Mouse (Mus musculus) brain, adult 10 weeks (tissue): ENCODE data around the gene Timm23. TPM values are rescaled to one million over a fixed set of nuclear protein-coding genes. Genes with fewer than 3 reads are reported as not detected.

Experiments
- polyA plus RNA-seq: library from polyadenylated mRNA; stranded (reverse); fragments of 350-450 nt; fragmentation: Illumina TruSeq; extraction: RNeasy Lipid Tissue Mini Kit (QIAGEN cat#74804); gene quantifications from one replicate; pipeline ENCODE4 v1.2.3, GENCODE M21; 2015; ENCODE audit warnings: low read depth, low replicate concordance

Gene Timm23
- 179 TPM for polyA plus RNA-seq

DNA sequence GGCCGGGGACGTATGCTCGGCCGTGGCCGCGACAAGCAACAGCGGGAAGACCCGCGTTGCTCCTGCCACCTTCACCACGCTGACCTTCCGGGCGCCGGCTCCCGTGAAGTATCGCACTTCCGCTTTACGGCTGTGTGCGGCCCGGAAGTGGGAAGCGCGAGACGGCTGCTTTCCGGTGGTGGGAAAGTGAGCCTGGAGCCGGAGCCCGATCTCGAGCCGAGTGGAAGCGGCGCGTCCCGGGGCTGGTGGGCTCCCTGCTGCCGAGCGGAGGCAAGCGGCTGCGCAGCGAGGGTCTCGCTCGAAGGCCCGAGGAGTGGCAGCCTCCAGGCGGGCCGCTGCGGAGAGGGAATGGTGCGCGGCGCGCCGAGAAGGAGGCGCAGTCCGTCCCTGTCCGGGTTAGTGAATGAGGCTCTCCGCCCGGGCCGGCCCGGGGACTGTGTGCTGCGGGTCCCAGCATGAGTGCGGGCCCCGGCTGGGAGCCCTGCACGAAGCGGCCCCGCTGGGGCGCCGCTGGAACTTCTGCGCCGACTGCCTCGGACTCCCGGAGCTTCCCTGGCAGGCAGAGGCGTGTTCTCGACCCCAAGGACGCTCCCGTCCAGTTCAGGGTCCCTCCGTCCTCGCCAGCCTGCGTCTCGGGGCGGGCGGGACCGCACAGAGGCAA lies at the start of gene Timm23, which contains the start of gene Parg:
TSS of gene Timm23 (minus strand) at position 108 of the 661 bp plus-strand sequence.
TSS of gene Parg (plus strand) at position 159 of the 661 bp plus-strand sequence.

DNA sequence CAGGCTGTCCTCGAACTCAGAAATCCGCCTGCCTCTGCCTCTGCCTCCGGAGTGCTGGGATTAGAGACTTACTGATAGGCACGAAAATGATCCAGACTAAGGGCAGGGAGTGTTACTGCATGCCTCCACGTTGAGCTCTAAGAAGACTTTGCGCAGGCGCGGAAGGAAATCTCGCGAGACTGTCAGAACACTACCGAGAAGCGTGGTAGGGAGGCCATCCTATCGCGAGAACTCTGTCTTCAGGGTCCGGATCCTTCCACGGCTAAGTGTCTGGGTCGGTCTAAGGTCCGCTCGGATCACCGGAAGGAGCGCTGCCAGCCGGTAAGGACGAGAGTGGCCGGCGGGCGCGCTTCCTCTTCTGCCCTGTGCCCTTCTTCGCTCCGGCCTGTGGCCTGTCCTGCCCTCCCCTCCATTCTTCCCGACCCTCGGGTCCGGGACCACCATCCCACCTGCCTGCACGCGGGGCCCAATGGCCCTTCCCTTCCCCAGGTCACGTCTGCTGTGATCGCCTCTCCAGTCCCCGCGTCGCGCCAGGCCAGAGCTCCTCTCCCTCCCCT lies 41.9 kb downstream of the Timm23 start, which contains the start of gene Ncoa4:
TSS of gene Ncoa4 (plus strand) at position 176 of the 557 bp plus-strand sequence.

DNA sequence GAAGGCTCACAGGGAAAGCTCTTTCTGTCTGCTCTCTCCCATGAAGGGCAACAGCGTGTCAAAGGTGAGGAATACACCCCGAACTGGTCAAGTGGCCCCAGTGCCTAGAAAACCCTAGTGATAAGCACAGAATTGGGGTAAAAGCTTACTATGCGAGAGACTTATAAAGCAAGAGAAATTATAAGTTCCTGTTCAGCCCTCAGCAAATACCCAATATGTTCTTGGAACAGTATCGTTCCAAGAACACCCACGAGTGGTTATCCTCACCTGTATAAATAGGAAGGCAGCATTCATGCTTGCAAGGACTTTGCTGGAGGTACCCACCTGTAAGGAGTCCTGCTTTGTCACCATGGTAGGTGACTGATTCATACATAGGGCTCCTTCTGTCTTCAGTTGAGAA lies 60.0 kb downstream of the Timm23 start, which contains the start of gene Msmb:
TSS of gene Msmb (plus strand) at position 301 of the 400 bp plus-strand sequence.

Other genes with a start within 250 kb of the Timm23 start
- gene Galnt15, start 172.9 kb downstream of the Timm23 start, polyA plus RNA-seq, result 1.7 TPM
- gene Oxnad1, start 116.5 kb downstream of the Timm23 start, polyA plus RNA-seq, result 24.6 TPM
- 65.6 TPM for gene Dph3, start 116.2 kb downstream of the Timm23 start, polyA plus RNA-seq
- gene Msmb, start 59.9 kb downstream of the Timm23 start, polyA plus RNA-seq, result not detected
- gene Ncoa4, start 42.0 kb downstream of the Timm23 start, polyA plus RNA-seq, result 76.2 TPM
- gene Parg, start 51 bp upstream of the Timm23 start, polyA plus RNA-seq, result 24.9 TPM
- gene Ogdhl, start 120.1 kb upstream of the Timm23 start, polyA plus RNA-seq, result 72.2 TPM
- 1.8 TPM for gene 1700024G13Rik, start 186.5 kb upstream of the Timm23 start, polyA plus RNA-seq